Mouse (Mus musculus) naive thymus-derived CD4-positive, alpha-beta T cell, adult 2 months (primary cell): ENCODE results near the gene Hif3a.
A peak's percentile ranks its signal among the peaks of the same experiment; 100 is the strongest.

Experiments
- DNase-seq: peaks from one replicate; pipeline ENCODE4 v3.0.0-alpha.2; 2011; ENCODE audit warnings: low read depth

The Hif3a gene

DNA sequence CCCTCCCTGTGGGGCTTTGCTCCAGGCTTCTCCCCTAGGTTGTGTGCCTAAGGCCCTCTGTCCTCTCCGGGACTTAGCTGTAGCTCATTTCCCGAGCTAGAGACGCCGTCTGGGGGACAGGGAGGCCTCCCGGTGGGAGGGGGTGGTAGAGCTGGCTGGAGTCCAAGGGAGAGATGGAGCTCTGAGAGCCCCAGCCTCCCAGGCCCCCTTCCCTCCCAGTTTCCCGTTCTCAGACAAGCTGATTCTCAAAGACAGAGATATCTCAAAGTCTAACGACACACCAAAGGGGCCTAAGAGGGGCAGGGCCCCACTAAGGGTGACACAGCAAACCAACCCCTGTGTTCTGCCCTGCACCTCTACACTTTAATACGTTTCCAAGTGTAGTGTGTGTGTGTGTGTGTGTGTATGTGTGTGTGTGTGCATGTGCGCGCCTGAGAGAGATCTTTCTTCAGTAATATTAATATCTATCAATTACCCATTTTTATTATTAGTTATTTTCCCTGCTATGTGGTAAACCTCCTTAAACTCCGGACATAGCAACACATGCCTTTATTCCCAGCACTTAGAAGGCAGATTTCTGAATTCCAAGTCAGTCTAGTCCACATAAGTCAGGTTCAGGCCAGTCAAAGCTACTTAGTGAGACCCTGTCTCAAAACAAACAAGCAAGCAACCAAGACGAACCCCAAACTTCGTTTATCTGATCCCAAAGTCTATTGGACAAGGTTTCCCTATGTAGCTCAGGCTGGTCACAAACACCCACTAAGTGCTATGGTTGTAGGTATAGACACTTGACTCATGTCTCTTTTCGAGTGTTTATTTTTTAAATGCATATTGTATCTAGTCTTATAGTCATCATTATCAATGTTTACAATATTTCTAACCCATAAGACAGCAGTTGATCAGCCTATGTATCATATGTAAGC is 5.4 kb downstream of the Hif3a start:
- no peak for DNase-seq

DNA sequence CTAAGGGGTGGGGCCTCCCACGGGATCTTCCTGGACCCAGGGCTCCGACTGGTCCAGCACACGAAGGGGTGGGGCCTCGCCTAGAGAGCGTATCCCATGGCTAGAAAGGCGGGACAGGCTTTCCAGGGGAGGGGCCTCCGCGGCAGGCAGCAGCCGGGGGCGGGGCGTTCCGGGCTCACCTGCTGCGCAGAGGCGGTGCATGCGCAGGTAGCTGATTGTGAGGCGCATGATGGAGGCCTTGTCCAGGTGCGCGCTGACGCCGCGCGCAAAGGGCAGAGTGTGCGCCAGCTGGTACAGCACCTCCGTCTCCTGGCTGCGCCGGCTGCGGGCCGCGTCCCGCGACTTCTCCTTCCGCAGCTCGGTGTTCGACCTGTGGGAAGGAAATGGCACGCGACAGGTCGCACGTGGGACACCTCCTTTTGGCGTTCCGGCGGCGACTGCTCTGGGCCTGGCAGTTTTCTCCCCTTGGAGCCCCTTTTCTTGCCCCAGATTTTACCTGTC is 6.1 kb downstream of the Hif3a start:
- peak; percentile 72 for DNase-seq

DNA sequence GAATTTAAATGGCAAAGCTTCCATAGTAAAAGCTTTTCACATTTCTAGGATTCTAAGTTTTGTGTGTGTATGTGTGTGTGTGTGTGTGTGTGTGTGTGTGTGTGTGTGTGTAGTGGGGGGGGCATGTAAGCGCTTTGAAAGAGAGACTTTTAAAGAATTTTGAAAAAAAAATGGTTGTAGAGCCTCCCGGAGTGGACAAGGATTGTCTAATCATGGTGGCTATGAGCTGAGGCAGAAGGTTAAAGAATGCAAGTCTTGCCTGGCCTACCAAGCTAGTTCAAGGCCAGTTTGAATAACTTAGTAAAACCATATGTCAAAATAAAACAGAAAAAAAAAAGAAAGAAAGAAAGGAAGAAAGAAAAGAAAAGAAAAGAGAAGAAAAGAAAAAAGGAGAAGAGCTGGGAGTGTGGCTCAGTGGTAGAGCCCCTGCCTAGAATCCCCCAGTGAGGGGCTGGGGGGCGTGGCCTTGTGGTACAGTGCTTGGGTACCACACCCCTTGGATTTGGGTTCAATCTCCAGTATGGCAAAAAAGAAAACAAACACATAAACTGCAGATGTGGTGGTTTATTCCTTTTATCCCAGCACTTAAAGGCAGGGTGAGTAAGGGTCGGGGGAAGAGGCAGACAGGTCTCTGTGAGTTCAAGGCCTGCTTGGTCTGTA is 6.8 kb downstream of the Hif3a start:
- DNase-seq, result no peak

DNA sequence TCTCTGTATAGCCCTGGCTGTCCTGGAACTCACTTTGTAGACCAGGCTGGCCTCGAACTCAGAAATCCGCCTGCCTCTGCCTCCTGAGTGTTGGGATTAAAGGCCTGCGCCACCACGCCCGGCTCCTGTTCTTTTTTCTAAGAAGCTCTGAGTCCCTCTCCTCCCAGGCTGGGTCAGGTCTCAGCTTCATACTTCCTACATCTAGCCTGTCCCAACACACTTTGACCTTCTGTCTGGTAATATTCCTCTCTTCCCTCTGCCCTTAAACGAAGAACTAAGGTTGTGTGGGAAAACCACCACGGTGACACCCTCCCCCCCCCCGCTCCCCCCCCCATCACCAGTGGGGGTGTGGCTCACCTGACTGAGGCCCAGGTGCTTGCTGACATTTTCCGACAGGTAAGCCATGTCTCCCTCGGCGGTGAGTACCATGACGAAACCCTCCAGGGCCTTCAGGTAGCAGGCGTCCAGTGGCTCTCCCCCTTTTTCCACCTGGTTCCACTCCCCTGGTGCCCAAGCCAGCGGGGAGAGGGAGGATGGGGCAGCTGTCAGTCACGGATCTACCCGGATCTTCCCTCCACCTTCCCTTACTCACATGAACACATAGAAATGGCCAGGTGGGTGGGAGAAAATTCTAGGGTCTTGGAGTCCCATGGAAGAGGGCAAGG is 7.8 kb downstream of the Hif3a start:
- DNase-seq, result no peak

DNA sequence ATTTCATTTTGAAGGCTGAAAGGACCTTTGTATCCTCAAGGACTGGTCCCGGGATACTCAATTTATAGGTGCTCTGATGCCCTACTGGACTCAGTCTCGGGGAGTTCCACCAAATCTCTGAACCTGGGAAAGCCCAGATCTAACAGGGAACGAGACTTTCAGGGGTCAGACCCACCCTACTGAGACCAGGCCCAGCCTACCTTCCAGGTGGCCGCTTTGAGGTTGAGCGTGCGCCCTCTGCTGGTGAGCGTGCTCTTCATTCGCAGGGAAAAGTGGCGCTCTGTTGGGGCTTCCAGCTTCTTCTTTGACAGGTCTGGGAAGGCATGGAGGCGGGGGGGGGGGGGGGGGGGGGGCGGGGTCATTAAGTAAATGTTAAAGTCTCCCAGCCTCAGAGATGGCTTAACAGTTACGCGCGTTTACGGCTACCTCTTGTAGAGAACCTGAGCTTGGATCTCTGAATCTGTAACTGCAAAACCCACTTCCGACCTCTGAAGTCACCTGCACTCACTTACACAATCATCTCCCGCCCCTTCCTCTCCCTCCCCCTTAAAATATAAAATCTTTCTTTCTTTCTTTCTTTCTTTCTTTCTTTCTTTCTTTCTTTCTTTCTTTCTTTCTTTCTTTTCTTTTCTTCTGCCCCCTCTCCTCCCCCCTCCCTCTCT is 11.2 kb downstream of the Hif3a start:
- peak; percentile 77 for DNase-seq

DNA sequence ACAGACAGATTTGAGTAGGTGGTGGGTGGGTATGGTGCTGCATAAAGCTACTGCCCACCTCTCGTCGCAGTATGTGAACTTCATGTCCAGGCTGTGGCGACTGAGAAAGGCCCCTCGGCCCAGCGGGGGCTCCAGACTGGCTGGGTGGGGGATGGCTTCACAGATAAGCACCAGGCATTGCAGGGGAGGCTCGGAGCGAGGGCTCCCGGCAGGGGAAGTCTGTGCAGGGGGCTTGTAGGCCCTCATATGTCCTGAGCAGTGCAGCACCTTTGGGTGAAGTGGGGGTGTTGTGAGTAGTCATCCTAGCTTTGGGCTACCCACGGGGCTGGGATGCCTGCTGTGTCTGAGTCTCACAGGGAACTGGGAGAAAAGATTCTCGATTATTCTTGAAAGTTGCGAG is 11.7 kb downstream of the Hif3a start:
- no peak for DNase-seq

DNA sequence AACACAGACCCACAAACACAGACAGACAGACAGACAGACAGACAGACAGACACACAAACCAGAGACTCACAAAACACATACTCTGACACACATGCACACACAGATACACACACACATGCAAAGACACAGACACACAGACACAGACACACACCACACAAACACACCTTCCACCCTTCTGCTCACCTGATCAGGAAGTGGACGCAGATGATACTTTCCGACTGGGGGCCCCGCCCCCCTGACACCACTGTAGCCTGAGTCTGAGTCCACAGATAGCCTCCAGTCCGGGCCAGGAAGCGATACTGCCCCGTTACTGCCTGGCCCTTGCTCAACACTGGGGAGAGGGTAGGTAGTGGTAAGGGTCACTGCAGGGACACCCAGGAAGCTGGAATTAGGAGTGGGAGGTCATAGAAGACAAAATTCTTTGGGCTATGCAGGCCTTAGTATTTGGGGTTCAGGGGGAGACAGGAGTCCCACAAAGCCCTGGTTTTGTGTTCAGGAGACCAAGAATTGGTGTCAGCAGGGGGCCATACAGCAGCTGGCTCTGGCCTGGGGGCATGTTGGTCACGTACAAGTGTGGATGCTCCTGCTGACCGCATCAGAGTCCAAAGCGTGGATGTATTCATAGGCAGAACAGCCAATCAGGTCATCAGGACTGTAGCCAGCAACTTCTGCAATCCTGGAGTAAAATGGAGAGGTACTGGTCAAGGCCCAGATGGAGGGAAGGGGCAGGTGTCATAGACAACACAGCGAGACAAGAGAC is 13.6 kb downstream of the Hif3a start:
- DNase-seq, result no peak

DNA sequence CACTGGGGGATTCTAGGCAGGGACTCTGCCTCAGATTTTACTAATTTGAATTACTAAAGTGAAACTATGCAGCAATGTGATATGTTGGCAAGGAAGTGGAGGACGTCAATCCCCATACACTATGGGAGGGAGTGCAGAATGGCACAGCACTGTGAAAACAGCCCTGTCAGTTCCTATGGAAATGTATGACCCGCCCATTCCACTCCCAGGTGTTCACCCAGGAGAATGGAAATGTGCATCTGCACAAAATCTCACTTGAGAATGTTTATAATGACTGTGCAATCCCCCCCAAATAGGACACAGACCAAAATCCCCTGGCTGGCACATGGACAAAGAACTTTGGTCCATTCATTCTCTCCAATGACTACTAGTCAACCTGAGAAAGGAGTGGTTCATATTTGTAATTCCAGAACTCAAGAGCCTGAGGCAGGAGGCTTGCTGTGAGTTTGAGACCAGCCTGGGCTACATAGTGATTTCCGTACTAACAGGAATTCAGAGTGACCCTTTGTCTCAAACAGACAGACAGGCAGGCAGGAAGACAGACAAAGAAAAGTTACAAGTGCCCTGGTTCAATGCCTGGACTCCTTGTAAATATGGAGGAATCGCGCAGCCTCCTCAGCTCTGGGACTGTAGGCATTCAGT is 15.1 kb downstream of the Hif3a start:
- no peak for DNase-seq

DNA sequence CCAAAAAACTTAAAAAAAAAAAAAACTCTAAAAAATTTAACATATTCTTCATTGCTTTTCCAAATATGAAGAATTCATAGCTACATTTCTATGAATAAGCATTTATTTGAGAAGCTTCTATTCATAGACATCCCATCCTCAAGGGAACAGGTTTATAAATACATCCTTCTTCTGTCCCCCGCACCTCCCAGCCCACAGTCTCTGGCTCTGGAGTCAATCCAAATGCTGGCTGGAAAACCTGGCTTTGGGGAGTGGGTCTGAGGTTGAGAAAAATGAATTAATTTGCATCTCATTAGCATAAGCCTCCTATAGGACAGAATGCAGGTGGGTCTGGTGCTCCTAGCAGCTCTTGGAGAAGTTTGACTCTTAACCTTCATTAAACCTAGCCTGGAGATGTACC is 16.5 kb downstream of the Hif3a start:
- no peak for DNase-seq

DNA sequence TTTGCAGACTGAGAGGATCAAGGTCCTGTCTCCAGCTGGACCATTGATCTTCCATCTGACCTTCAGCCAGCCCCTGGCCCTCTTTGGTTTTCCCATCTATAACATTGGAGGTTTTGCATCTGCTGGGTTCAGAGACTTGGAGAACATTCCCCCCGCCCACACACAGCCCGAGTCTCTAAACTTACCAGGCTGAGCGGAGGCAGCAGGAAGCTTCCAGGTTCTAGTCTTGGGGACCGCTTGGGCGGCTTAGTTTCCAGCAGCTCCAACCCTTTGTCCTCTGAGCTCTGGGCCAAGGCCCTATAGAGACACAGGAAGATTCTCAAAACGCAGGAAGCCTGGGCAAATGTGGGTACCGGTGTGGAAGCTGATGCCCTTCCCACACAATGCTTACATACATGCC is 22.9 kb downstream of the Hif3a start:
- DNase-seq, result no peak

DNA sequence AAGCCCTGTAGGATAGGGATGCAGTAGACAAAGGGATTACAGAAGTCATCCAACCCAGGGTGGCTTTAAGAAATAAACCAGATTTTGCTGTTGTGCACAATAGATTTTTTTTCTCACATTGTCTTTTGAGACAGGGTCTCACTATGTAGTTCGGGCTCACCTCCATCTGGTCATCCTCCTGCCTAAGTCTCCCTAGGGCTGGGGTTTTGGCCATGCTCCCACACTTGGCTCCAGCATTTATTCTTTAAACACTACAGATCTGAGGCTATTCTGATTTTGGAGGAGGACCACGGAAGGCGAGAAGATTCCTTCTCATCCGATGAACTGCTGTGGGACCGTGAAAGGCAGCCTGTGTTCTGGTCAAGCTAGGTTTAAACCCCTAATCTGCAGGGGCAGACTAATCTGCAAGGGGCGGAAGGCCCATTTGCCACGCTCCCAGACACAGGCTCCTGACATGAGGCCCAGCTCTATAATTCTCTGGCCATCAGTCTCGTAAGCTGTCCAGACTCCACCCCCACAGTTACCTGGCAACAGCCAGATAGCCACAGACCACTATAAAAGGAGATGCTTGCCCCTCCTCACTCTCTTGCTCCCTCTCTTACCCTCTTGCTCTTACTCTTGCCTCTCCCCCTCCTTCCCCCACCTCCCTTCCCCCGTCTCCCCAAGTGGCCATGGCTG is 24.1 kb downstream of the Hif3a start:
- no peak for DNase-seq

DNA sequence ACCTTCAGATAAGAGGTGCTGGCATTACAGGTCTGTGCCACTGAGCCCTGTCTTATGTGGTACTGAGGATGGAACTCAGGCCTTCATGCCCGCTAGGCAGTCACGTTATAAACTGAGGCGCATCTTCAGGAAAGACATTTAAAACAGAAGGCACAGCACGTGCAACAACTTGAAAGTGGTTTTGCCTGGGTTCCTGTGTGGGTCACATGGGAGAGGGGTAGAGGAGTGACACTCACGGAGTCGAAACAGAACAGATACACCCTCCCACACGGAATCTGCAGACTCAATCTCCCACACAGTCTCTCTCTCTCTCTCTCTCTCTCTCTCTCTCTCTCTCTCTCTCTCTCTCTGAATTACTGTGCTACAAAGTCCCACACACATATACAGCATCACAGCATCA is 32.0 kb downstream of the Hif3a start:
- peak; percentile 60 for DNase-seq

DNA sequence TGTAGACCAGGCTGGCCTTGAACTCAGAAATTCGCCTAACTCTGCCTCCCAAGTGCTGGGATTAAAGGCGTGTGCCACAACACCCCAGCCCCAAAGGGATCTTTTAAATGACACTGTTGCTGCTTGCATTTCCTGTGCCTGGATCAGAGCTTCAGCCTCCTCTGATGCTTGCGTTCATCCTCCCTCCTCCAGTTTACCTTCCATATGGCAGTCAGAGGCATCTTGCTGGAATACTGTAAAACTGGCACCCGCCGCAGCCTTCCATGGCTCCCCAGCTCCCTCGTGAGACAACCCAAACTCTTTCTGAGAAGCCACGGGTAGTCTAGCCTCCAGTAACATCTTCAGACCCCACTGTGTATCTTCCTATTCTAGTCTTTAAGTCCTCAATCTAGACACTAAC is 33.3 kb downstream of the Hif3a start:
- no peak for DNase-seq

DNA sequence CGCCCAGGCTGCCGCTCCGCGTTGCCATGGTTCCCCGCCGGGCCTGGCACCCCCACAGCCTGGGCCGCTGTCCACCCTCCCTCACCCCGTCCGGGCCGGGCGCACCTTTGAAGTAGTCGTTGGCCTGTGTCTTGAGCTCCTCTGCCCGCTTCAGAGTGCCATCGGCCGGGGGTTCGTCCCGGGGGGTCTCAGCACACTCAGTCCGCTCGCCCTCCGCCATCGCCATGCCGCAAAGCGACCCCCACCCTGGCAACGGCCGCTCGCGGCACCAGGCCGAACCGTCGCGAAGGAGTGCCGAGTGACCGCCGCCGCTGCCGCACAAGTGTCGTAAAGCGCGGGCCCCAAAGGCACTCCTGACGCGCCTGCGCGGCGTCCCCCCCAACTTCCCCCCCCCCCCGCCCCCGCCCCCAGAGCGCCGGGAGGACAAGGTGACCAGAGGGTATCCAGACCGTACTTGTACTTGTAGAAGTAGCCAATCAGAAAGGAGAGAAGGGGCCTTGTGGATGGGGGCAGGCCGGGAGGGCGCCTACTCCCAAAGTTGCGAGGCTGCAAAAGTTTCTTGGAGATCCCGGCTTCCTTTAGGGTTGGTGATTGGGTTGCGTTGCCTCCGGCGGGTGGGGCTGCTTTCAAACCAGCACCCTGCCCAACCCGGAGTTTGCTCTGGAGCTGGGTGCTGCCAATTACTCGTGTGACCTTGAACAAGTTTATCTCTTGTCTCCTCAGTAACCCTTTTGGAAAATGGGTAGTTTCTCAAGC is 34.5 kb downstream of the Hif3a start, which contains the start of gene Ppp5c:
Ppp5c (minus strand) TSS at position 337 of the 756 bp plus-strand sequence.
- DNase-seq, result peak; percentile 74

DNA sequence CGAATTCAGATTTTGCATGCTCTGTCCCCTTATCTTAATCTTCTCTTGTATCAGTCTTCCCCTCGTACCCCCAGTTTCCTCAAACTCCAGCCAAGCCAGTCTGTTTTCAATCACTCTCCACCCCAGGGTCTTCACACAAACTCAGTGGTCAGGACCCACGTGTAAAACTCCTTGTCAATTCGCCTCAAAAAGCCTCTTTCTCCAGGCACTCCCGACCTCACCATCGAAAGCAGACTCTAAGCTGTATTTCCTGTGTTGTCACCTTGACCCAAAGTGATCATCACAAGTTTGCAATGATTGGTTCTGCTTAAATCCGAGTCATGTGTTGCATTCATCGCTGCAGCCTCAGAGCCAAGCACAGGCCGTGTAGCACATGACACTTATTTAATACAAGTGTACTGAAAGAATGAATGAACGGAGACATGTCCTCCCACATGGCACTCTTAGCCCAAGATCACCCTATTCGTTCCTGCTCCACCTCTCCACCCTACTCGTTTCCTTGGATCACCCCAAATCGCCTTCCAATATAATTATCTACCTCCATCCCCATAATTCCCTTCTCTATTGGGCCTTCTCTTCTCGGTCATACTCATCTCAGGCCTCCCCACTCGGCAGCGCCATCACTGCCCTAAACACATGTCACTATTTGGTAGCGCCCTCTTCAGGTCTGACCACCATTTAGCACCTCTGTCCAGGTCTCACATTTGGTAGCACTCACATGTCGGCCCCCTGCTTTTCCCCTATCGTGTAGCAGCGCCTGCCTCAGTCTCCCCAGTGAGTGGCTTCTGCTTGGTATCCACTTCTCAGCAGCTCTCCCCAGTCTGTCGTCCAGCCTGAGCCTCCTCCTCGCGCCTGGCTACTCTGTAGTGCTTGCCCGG is 35.3 kb downstream of the Hif3a start:
- peak; percentile 76 for DNase-seq

DNA sequence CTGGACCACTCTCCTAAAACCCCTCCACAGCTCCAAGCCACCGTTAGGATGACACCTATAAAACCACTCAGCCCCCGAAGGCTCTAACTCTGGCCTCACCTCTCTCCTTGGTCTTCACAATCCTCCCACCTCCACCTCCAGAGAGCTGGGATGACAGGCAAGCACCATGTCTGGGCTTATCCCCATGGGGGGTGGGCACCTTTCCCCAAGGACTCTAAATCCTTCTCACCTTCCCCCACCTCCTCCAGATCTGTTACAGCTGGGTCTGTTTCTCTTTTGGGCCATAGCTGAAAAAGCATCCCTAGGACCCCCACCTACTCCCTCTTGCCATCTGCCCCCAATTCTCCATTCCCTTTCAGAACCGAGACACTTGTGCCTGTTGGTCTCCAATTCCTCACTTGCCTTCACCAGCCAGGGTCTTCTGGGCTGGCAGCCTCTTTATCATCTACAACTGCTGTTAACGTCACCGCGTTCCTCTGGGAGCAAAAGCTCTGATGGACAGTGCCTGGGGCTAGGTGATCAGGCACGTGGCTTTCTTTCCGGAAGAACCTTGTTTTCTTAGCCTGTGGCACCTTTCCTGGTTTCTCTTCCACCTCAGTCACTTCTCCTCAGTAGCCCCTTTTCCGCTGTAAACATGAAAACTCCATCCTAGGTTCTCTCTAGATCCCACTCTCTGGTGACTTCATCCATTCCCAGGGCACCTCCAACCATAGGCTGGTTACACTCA is 36.2 kb downstream of the Hif3a start:
- peak; percentile 17 for DNase-seq

DNA sequence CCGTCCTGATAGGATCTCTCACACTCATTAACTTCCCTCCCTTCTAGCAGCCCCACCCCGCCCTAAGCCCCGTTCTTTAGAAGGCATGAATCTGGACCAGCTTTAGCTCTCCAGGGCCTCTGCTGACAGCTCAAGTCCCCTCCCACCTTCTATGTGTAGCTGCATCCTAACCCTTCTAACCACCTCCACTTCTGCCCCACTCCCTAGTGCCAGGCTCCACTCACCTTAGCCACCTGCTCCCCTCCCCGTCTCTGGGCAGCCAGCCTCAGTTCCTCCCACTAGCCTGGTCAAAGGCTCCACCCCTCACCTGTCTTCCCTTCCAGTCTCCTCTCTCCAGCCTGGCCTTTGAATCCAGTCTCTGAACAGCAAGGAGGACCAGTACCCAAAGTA is 36.7 kb downstream of the Hif3a start:
- DNase-seq, result no peak
